Mouse (Mus musculus): ENCODE measurements around the gene Shc1.

The Shc1 gene

GRCm38 (mm10) chr3:89449541-89449940, 31.3 kb downstream of the Shc1 start:
- peak; percentile 78 to 91 for DNase-seq (ENCODE audit: low spot score in 2 of 2)

GRCm38 (mm10) chr3:89451916-89452315, 33.7 kb downstream of the Shc1 start:
- no peak for DNase-seq (ENCODE audit: low spot score in 2 of 2)

- no peak for DNase-seq (ENCODE audit: low spot score in 2 of 2)
Observed at GRCm38 (mm10) chr3:89454401-89455177, 36.3 kb downstream of the Shc1 start, which contains the start of gene Pmvk. TSS of gene Pmvk (plus strand) at chr3:89454541.

GRCm38 (mm10) chr3:89455786-89456285, 37.6 kb downstream of the Shc1 start:
- DNase-seq (ENCODE audit: low spot score in 2 of 2): no peak

GRCm38 (mm10) chr3:89456726-89457665, 38.8 kb downstream of the Shc1 start:
- peak; percentile 82 to 94 for DNase-seq (ENCODE audit: low spot score in 2 of 2)

GRCm38 (mm10) chr3:89458372-89458964, 40.2 kb downstream of the Shc1 start:
- peak; percentile 40 to 52 for DNase-seq (ENCODE audit: low spot score in 2 of 2)

GRCm38 (mm10) chr3:89458965-89459807, 40.9 kb downstream of the Shc1 start:
- peak; percentile 95 to 98 for DNase-seq (ENCODE audit: low spot score in 2 of 2)

GRCm38 (mm10) chr3:89468268-89468667, 50.0 kb downstream of the Shc1 start:
- no peak for DNase-seq (ENCODE audit: low spot score in 2 of 2)

- no peak for DNase-seq (ENCODE audit: low spot score in 2 of 2)
Observed at GRCm38 (mm10) chr3:89472280-89472679, 54.0 kb downstream of the Shc1 start.

GRCm38 (mm10) chr3:89473838-89474237, 55.6 kb downstream of the Shc1 start:
- DNase-seq (ENCODE audit: low spot score in 2 of 2): no peak

- DNase-seq (ENCODE audit: low spot score in 2 of 2): no peak
Observed at GRCm38 (mm10) chr3:89479055-89479454, 60.8 kb downstream of the Shc1 start.

All from spleen, postnatal 4 days (tissue).